In genomic region chr12:83479140-83479539, GRCm38 (mm10) we compare ENCODE assay signal across 32 mouse cellular contexts. TPM values are rescaled to one million over a fixed set of nuclear protein-coding genes. Genes with fewer than 3 reads are reported as not detected.
DNase-seq lines count a peak whose midpoint lies in the region; ATAC-seq and TF ChIP-seq lines count a peak whose summit lies in the region.
"Had no signal": no experiment of that assay in that cellular context is flagged by ENCODE, and none has a peak within 500 bp of the region (broad histone marks: within the 10 kb centered on the region; RNA-seq: fewer than 3 reads in every experiment).

No protein-coding gene starts in this region.

- no peak for TF ChIP-seq CTCF in hindbrain, postnatal 0 days (IDR thresholded peaks at IDR 0.05; ENCODE audit: low read depth)

- no peaks in the 10 kb centered on the region for H3K36me3 ChIP-seq in heart, embryonic 11.5 days (ENCODE audit: control insufficient read depth, insufficient read depth, low read length)
- H3K36me3 ChIP-seq in liver, embryonic 11.5 days (ENCODE audit: control insufficient read depth, insufficient read depth, low read length): no peaks in the 10 kb centered on the region
- H3K36me3 ChIP-seq in liver, embryonic 13.5 days: no peaks in the 10 kb centered on the region
- H3K36me3 ChIP-seq in hindbrain, postnatal 0 days (ENCODE audit: insufficient read depth, low read length): no peaks in the 10 kb centered on the region
- H3K36me3 ChIP-seq: embryonic facial prominence, embryonic 12.5 days; forebrain, embryonic 12.5 days; intestine, embryonic 15.5 days; limb, embryonic 10.5 days; limb, embryonic 15.5 days; lung, embryonic 15.5 days; midbrain, embryonic 12.5 days; neural tube, embryonic 13.5 days had no signal

- no peaks in the 10 kb centered on the region for H3K9me3 ChIP-seq in heart, embryonic 11.5 days (replicated peaks; ENCODE audit: control insufficient read depth, low read length)
- H3K9me3 ChIP-seq in liver, embryonic 11.5 days (ENCODE audit: control insufficient read depth, low read length): no peaks in the 10 kb centered on the region
- H3K9me3 ChIP-seq in liver, embryonic 13.5 days (replicated peaks): no peaks in the 10 kb centered on the region
- H3K9me3 ChIP-seq in hindbrain, postnatal 0 days (ENCODE audit: low read length): no peaks in the 10 kb centered on the region
- H3K9me3 ChIP-seq: embryonic facial prominence, embryonic 12.5 days; forebrain, embryonic 12.5 days; G1E; intestine, embryonic 15.5 days; limb, embryonic 10.5 days; limb, embryonic 15.5 days; lung, embryonic 15.5 days; midbrain, embryonic 12.5 days; neural tube, embryonic 13.5 days had no signal

- intact Hi-C loops in heart, postnatal 25 days (cut with DNase I): no loop called here

- H3K27me3 ChIP-seq in heart, embryonic 11.5 days (ENCODE audit: control insufficient read depth, insufficient read depth, low read length): no peaks in the 10 kb centered on the region
- no peaks in the 10 kb centered on the region for H3K27me3 ChIP-seq in liver, embryonic 11.5 days (replicated peaks; ENCODE audit: control insufficient read depth, insufficient read depth, low read length)
- peaks cover 7% of the 10 kb centered on the region for H3K27me3 ChIP-seq in liver, embryonic 13.5 days
- H3K27me3 ChIP-seq in hindbrain, postnatal 0 days (ENCODE audit: insufficient read depth, low read length): no peaks in the 10 kb centered on the region
- H3K27me3 ChIP-seq: intestine, embryonic 15.5 days; neural tube, embryonic 13.5 days had no signal

- no peak overlapping the region for H3K4me3 ChIP-seq in heart, embryonic 11.5 days (ENCODE audit: low read depth, low read length)
- no peak overlapping the region for H3K4me3 ChIP-seq in liver, embryonic 11.5 days (ENCODE audit: low read depth, low read length)
- no peak overlapping the region for H3K4me3 ChIP-seq in liver, embryonic 13.5 days (replicated peaks)
- H3K4me3 ChIP-seq in hindbrain, postnatal 0 days (ENCODE audit: low read length): no peak overlapping the region
- H3K4me3 ChIP-seq: embryonic facial prominence, embryonic 12.5 days; forebrain, embryonic 12.5 days; intestine, embryonic 15.5 days; limb, embryonic 10.5 days; limb, embryonic 15.5 days; lung, embryonic 15.5 days; midbrain, embryonic 12.5 days; myocyte; neural tube, embryonic 13.5 days had no signal

- 33% methylated on average over 1 of the region's 1 CpGs for WGBS in heart, embryonic 11.5 days (ENCODE audit: insufficient replicate concordance)
- WGBS in liver, embryonic 11.5 days: 78% methylated on average over 1 of the region's 1 CpGs
- 69% methylated on average over 1 of the region's 1 CpGs for WGBS in liver, embryonic 13.5 days (ENCODE audit: insufficient replicate concordance)
- 85% methylated on average over 1 of the region's 1 CpGs for WGBS in hindbrain, postnatal 0 days

- H3K27ac ChIP-seq in heart, embryonic 11.5 days (ENCODE audit: low read depth, low read length): 0 out of 2 replicates have a peak overlapping the region, but pooled peaks have one; percentile 24
- H3K27ac ChIP-seq in liver, embryonic 11.5 days (ENCODE audit: low read depth, low read length): no peak overlapping the region
- peak overlapping the region; percentile 70 for H3K27ac ChIP-seq in liver, embryonic 13.5 days
- no peak overlapping the region for H3K27ac ChIP-seq in hindbrain, postnatal 0 days
- H3K27ac ChIP-seq: embryonic facial prominence, embryonic 12.5 days; forebrain, embryonic 12.5 days; intestine, embryonic 15.5 days; kidney, postnatal 0 days; limb, embryonic 10.5 days; limb, embryonic 15.5 days; lung, embryonic 15.5 days; midbrain, embryonic 12.5 days; neural tube, embryonic 13.5 days; stomach, postnatal 0 days had no signal

- ATAC-seq in heart, embryonic 11.5 days (replicated peaks; ENCODE audit: insufficient number of reproducible peaks, low FRiP score, low TSS enrichment): no peak
- peak; percentile 74 for ATAC-seq in liver, embryonic 11.5 days (replicated peaks; ENCODE audit: low FRiP score)
- ATAC-seq in liver, embryonic 13.5 days (ENCODE audit: low read depth): peak; percentile 84
- 0 out of 2 replicates have a peak, but pooled peaks have one; percentile 37 for ATAC-seq in megakaryocyte-erythroid progenitor cell, adult 5-6 weeks (replicated peaks; ENCODE audit: low FRiP score, low TSS enrichment, poor library complexity, severe bottlenecking)
- ATAC-seq in hindbrain, postnatal 0 days: no peak
- ATAC-seq: forebrain, postnatal 0 days; hindbrain, embryonic 16.5 days; intestine, embryonic 15.5 days; Patski had no signal

- no peak overlapping the region for H3K9ac ChIP-seq in heart, embryonic 11.5 days (ENCODE audit: low read depth, low read length)
- no peak overlapping the region for H3K9ac ChIP-seq in liver, embryonic 11.5 days (ENCODE audit: low read depth, low read length)
- no peak overlapping the region; the same call in 1 of the 2 replicates for H3K9ac ChIP-seq in liver, embryonic 13.5 days
- H3K9ac ChIP-seq in hindbrain, postnatal 0 days (replicated peaks; ENCODE audit: low read length): no peak overlapping the region
- H3K9ac ChIP-seq: embryonic facial prominence, embryonic 12.5 days; forebrain, embryonic 12.5 days; forebrain, postnatal 0 days; intestine, embryonic 15.5 days; limb, embryonic 15.5 days; lung, embryonic 15.5 days; midbrain, embryonic 12.5 days; neural tube, embryonic 13.5 days had no signal

- no peak for DNase-seq in heart, postnatal 25 days (ENCODE audit: low spot score)
- no peak for DNase-seq in liver, embryonic 11.5 days (ENCODE audit: low spot score)
- no peak for DNase-seq in liver
- DNase-seq in liver, embryonic 13.5 days: peak; percentile 31
- no peak for DNase-seq in hindbrain, postnatal 0 days (ENCODE audit: low spot score)
- DNase-seq in kidney, postnatal 10 days: no peak
- DNase-seq: adrenal gland, postnatal 10 days; cerebellum, adult 11-12 months; cerebellum, adult 9-11 months; embryo, embryonic 11 days; forebrain, postnatal 0 days; gastrocnemius, postnatal 10 days; kidney, adult 8-10 months; layer of hippocampus, postnatal 36 days; thymus, adult 2 months; thymus, postnatal 36 days had no signal

- no peak overlapping the region; the same call in 1 of the 2 replicates for H3K4me2 ChIP-seq in heart, embryonic 11.5 days
- H3K4me2 ChIP-seq in liver, embryonic 11.5 days: no peak overlapping the region
- no peak overlapping the region; the same call in 1 of the 2 replicates for H3K4me2 ChIP-seq in liver, embryonic 13.5 days
- H3K4me2 ChIP-seq in hindbrain, postnatal 0 days (ENCODE audit: low read depth, low read length): no peak overlapping the region
- H3K4me2 ChIP-seq: embryonic facial prominence, embryonic 12.5 days; forebrain, embryonic 12.5 days; intestine, embryonic 15.5 days; limb, embryonic 15.5 days; lung, embryonic 15.5 days; midbrain, embryonic 12.5 days; neural tube, embryonic 13.5 days had no signal

- peaks cover 34% of the 10 kb centered on the region for H3K4me1 ChIP-seq in heart, embryonic 11.5 days (ENCODE audit: control insufficient read depth, insufficient read depth, low read length)
- H3K4me1 ChIP-seq in liver, embryonic 11.5 days (replicated peaks; ENCODE audit: control insufficient read depth, insufficient read depth, low read length): peaks cover 20% of the 10 kb centered on the region
- H3K4me1 ChIP-seq in liver, embryonic 13.5 days (replicated peaks): peaks cover 50% of the 10 kb centered on the region
- H3K4me1 ChIP-seq in hindbrain, postnatal 0 days (ENCODE audit: insufficient read depth, low read length): peaks cover 5% of the 10 kb centered on the region; the same call in 1 of the 2 replicates
- H3K4me1 ChIP-seq: embryonic facial prominence, embryonic 12.5 days; intestine, embryonic 15.5 days; limb, embryonic 15.5 days; lung, embryonic 15.5 days had no signal

RNA-seq across cellular contexts. Expression of gene Dpf3, which starts 8.4 kb away (rescaled TPM):
- polyA plus RNA-seq in heart, embryonic 11.5 days (2014; fragmentation: Nextera tagmentation; extraction: Ambion mirVana): 29.7 TPM in 2 replicates
- 10 to 100 TPM; 17.4 to 21.3 TPM for total RNA-seq in heart, postnatal 25 days (2021)
- polyA plus RNA-seq in liver, embryonic 11.5 days (2014; fragmentation: Nextera tagmentation; extraction: Ambion mirVana): 13.0 and 14.6 TPM in 2 replicates
- 6.6 and 7.0 TPM in 2 replicates for polyA plus RNA-seq in liver, embryonic 13.5 days (2015; fragmentation: Nextera tagmentation; extraction: Ambion mirVana)
- 4.9 and 17.9 TPM in 2 replicates for total RNA-seq in megakaryocyte-erythroid progenitor cell, adult 5-6 weeks (2014; fragmentation: Nextera tagmentation)
- total RNA-seq in megakaryocyte-erythroid progenitor cell, adult 5-6 weeks (2017): 26.6 and 35.6 TPM in 2 replicates
- total RNA-seq in hindbrain, postnatal 0 days (2014; rRNA removed): 35.8 and 38.9 TPM in 2 replicates
- 16.0 and 19.8 TPM in 2 replicates for polyA plus RNA-seq in hindbrain, postnatal 0 days (2015; fragmentation: Nextera tagmentation; extraction: Ambion mirVana)

RNA-seq across cellular contexts. Expression of gene Dcaf4, which starts 41.1 kb away (rescaled TPM):
- polyA plus RNA-seq in heart, embryonic 11.5 days (2014; fragmentation: Nextera tagmentation; extraction: Ambion mirVana): 23.8 and 24.1 TPM in 2 replicates
- 10 to 100 TPM; 14.1 to 15.2 TPM for total RNA-seq in heart, postnatal 25 days (2021)
- polyA plus RNA-seq in liver, embryonic 11.5 days (2014; fragmentation: Nextera tagmentation; extraction: Ambion mirVana): 29.9 and 32.7 TPM in 2 replicates
- polyA plus RNA-seq in liver, embryonic 13.5 days (2015; fragmentation: Nextera tagmentation; extraction: Ambion mirVana): 14.7 and 16.0 TPM in 2 replicates
- 31.4 and 49.2 TPM in 2 replicates for total RNA-seq in megakaryocyte-erythroid progenitor cell, adult 5-6 weeks (2014; fragmentation: Nextera tagmentation)
- 29.8 and 38.6 TPM in 2 replicates for total RNA-seq in megakaryocyte-erythroid progenitor cell, adult 5-6 weeks (2017)
- total RNA-seq in hindbrain, postnatal 0 days (2014; rRNA removed): 45.0 and 55.6 TPM in 2 replicates
- 34.5 and 36.9 TPM in 2 replicates for polyA plus RNA-seq in hindbrain, postnatal 0 days (2015; fragmentation: Nextera tagmentation; extraction: Ambion mirVana)

Comparison
In these comparisons a context has a peak if more than half of its experiments do, and no peak if none do; other contexts are left out.
1. H3K27ac ChIP-seq: peak in heart, embryonic 11.5 days (single experiment) and liver, embryonic 13.5 days (single experiment); none in liver, embryonic 11.5 days (single experiment) and hindbrain, postnatal 0 days (single experiment).
2. ATAC-seq: peak in liver, embryonic 11.5 days (single experiment), liver, embryonic 13.5 days (single experiment) and megakaryocyte-erythroid progenitor cell, adult 5-6 weeks (single experiment); none in heart, embryonic 11.5 days (single experiment) and hindbrain, postnatal 0 days (single experiment).